Mouse (Mus musculus): Measurements from ENCODE around the gene Cgrrf1.

Gene Cgrrf1

GRCm38 (mm10) chr14:46893961-46894360 is 62.0 kb downstream of the Cgrrf1 start:
- no peak for DNase-seq (ENCODE audit: low spot score)

GRCm38 (mm10) chr14:46897953-46898352 is 66.0 kb downstream of the Cgrrf1 start:
- no peak for DNase-seq (ENCODE audit: low spot score)

GRCm38 (mm10) chr14:46898626-46899025 is 66.7 kb downstream of the Cgrrf1 start:
- no peak for DNase-seq (ENCODE audit: low spot score)

GRCm38 (mm10) chr14:46902498-46903087 is 70.7 kb downstream of the Cgrrf1 start:
- no peak for DNase-seq (ENCODE audit: low spot score)

Data from yolk sac, embryonic 10.5 days (tissue).